Mouse (Mus musculus) cerebellum, adult 2 months (tissue): ENCODE data around the gene Pomgnt2.

Source experiments
- CTCF ChIP-seq: fragments of 200-500 bp; IDR thresholded peaks from 2 replicates; pipeline ENCODE4 v1.5.1; 2011; ENCODE audit warnings: low read depth, mild to moderate bottlenecking, control low read depth, low read length, moderate library complexity, borderline replicate concordance; ENCODE audit not compliant: insufficient read depth
- POLR2A ChIP-seq: fragments of 200-500 bp; IDR thresholded peaks from 2 replicates; pipeline ENCODE4 v1.6.1; 2011; ENCODE audit warnings: low read length, control low read depth, borderline replicate concordance; ENCODE audit not compliant: insufficient read depth

DNA sequence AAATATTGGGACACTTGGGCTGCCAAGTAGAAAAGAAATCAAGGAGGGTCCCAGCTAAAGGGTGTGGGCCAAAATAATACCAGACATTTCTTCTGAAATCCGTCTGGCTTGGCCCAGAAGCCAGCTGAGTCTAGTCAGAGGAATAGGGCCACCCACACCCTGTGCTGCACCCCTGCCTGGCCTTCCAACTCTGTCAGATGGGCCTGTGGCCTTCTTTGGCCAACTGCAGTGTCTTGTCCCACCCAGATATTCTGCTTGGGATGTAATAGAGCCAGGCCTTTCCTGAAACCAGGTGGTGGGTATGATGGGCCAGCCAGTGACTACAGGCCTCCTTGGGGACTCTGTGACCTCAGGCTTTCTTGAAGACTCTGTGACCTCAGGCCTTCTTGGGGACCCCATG, 23.7 kb downstream of the Pomgnt2 start:
- no peak for TF ChIP-seq CTCF
- TF ChIP-seq POLR2A: no peak
